Mouse (Mus musculus) MN1 (cell line): ENCODE data around the gene Gabre.

Experiments
- DNase-seq: peaks from one replicate; pipeline ENCODE4 v3.0.0-alpha.2; 2016; ENCODE audit warnings: low spot score

Gabre gene

DNA sequence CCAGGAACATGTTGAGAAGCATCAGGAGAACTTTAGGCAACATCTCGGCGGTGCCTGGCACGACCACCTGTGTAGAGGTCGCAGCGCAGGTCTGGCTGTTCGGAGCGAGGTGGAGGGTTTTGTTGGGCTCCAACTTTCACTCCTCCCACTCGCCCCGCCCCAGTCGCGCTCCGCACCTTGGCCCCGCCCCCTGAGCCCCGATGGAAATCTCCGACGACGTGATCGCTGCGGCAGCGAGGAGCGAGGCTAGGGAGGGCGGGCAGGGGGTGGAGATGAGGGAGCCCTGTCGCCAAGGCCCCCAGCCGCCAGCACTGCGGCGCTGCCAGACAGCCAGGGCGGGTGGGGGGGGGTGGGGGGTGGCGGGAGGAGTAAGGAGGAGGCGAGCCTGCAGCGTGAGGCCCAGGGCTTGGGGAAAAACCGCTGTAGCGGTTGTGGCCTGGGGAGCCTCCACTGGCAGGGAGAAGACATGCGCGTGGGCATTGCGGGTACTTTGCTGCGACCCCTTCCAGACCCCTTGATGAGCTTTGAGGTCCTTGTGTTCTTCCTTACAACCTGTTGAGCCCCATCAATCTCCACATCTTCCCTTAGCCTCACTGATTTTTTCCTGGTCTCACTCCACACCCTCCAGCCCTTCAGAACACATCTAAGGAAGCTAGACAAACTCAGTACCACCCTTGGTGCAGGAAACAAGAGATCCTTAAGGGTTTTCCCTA is at the start of gene Gabre:
Gene Gabre (minus strand): TSS at position 145 of the 713 bp plus-strand sequence.
- DNase-seq = no peak

DNA sequence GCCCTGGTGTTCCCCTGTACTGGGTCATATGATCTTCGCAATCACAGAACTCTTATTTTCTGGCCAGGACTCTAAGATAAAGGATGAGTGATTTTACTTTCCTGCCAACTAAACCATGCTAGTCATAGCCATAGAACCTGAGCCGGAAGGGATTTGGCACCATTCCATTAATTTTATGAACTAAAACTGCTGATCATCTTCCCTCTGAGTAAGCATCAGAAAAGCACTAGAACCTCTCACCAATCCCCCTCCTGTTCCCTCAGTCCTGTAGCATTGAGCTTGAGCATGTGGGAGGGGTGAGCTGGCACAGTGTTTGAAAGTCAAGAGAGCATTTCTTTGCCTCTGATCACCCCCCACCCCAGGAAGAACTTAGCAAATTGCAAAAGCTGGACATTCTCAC is 23.2 kb upstream of the Gabre start:
- no peak for DNase-seq

DNA sequence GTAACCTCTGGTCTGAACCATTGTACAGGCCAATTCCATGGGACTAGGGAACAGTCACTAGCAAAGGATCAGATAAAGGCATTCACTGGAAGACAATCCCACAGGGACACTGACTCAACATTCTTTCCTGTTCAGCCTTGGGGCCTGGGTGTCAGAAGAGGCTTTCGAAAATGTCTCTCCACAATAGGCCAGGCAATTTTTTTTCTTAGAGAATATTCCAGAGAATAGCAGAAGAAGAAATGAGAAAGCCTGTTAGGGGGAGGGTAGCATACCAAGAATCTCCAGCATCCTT is 715 bp upstream of the Gabre start:
- DNase-seq = no peak

DNA sequence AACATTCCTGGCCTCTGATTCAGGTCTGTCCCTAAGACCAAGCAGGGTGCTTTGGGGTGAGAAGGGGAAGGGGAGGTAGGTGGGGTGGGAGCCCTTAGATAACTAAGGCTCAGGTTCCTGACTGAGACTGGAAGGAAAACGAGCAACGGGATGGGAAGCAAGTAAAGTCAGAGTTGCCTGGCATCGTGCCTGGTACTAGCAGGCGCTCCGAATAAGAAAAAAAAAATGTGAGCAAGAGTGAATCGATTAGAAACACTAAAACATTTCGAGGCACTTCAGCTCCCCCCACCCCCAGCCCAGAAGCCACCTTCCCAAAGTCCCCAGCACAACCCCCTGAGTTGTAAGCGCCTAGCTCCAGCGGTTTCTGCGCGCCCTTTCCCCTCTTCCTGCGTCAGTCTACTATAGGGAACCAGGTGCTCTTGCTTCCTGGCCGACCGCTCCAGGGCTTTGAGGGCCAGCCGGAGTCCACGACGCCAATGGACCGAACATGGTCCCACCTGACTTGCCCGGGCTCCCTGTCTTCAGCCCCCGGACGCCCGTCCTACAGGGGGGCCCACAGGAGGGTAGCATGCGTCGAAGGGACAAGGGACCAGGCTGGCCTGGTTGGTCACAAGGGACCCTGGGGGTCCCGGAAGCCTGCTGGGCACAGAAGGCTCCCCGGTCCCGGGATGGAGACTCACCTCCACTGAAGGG is 491 bp downstream of the Gabre start:
- DNase-seq = no peak

DNA sequence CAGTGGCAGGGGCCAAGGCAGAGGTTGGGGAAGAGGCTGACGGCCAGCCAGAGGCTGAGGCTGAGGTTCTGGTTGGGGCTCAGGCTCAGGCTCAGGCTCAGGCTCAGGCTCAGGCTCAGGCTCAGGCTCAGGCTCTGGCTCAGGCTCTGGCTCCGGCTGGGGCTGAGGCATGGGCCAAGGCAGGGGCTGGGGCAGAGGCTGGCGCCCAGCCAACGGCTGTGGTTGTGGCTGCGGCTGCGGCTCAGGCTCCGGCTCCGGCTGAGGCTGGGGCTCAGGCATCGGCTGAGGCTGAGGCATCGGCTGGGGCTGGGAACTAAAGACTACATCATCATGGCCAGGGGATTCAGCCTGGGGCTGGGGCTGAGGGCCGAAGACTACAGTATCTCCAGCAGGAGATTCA is 4.0 kb downstream of the Gabre start:
- DNase-seq = no peak

DNA sequence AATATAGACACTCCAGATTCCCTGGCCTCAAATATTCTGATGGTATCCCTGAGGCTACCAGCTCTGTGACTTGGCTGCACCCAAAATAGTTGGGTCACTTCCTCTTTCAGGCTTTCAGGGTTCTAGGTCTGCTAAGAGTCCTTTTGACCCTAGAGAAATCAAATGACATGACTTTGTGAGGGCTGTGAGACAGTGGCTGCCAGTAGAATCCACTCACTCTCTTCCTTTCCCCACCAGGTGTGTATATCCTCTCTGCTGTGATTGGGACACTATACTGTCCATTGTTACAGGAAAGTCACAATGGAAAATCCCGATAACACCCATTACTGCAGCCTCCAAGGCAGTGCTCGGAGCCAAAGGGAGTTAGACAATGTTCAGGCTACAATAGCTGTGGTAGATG is 52.9 kb downstream of the Gabre start, which contains the start of gene Magea4:
Gene Magea4 (plus strand): TSS at position 301 of the 400 bp plus-strand sequence.
- DNase-seq = no peak
